Mouse (Mus musculus): ENCODE measurements at regions not wholly inside any gene's neighbourhood (a gene's known extent, or its start where the extent isn't known, plus 50 kb on each side); places are given as distances from the start of the nearest gene placed in this dataset.

GRCm38 (mm10) chr8:80189797-80190509 is 132.1 kb upstream of the Hhip start:
- Histone ChIP-seq H3K27me3 (ENCODE audit: control insufficient read depth, insufficient read depth, low read length) (no peaks in the 10 kb centered on the region), H3K4me2 (ENCODE audit: low read depth, low read length, severe bottlenecking) (no peak overlapping the region), H3K4me3 (ENCODE audit: low read depth, low read length) (no peak overlapping the region), H3K9me3 (ENCODE audit: control insufficient read depth, low read length) (no peaks in the 10 kb centered on the region), H3K36me3 (ENCODE audit: control insufficient read depth, insufficient read depth, low read length) (no peaks in the 10 kb centered on the region), H3K9ac (ENCODE audit: low read length) (no peak overlapping the region), H3K4me1 (replicated peaks; ENCODE audit: control insufficient read depth, insufficient read depth, low read length) (no peaks in the 10 kb centered on the region), H3K27ac (ENCODE audit: low read depth, low read length) (no peak overlapping the region)
- WGBS: 87% methylated on average over 10 of the region's 10 CpGs
- ATAC-seq (replicated peaks; ENCODE audit: low FRiP score) (no peak), DNase-seq (ENCODE audit: low spot score) (no peak)

GRCm38 (mm10) chr8:80185286-80185685 is 127.5 kb upstream of the Hhip start:
- H3K27ac ChIP-seq (ENCODE audit: low read depth, low read length): no peak overlapping the region

GRCm38 (mm10) chr8:80168688-80169087 is 110.9 kb upstream of the Hhip start:
- no peak overlapping the region for H3K4me2 ChIP-seq (ENCODE audit: low read depth, low read length, severe bottlenecking)
- WGBS: 62% methylated on average over 9 of the region's 9 CpGs

More at GRCm38 (mm10) chr8:80185286-80185685, 127.5 kb upstream of the Hhip start:
- no peak for DNase-seq (ENCODE audit: low spot score)
- H3K27me3 ChIP-seq (ENCODE audit: control insufficient read depth, insufficient read depth, low read length): no peaks in the 10 kb centered on the region
- no peak overlapping the region for H3K4me2 ChIP-seq (ENCODE audit: low read depth, low read length, severe bottlenecking)
- H3K9me3 ChIP-seq (ENCODE audit: control insufficient read depth, low read length): no peaks in the 10 kb centered on the region
- no peaks in the 10 kb centered on the region for H3K36me3 ChIP-seq (ENCODE audit: control insufficient read depth, insufficient read depth, low read length)
- H3K4me3 ChIP-seq (ENCODE audit: low read depth, low read length): no peak overlapping the region
- 78% methylated on average over 4 of the region's 4 CpGs for WGBS
- H3K9ac ChIP-seq (ENCODE audit: low read length): no peak overlapping the region
- H3K4me1 ChIP-seq (replicated peaks; ENCODE audit: control insufficient read depth, insufficient read depth, low read length): no peaks in the 10 kb centered on the region
- ATAC-seq (replicated peaks; ENCODE audit: low FRiP score): no peak

GRCm38 (mm10) chr8:80149458-80150083 is 91.8 kb upstream of the Hhip start:
- Histone ChIP-seq H3K9ac (ENCODE audit: low read length) (no peak overlapping the region), H3K4me2 (ENCODE audit: low read depth, low read length, severe bottlenecking) (no peak overlapping the region), H3K9me3 (ENCODE audit: control insufficient read depth, low read length) (no peaks in the 10 kb centered on the region), H3K27me3 (ENCODE audit: control insufficient read depth, insufficient read depth, low read length) (no peaks in the 10 kb centered on the region), H3K4me3 (ENCODE audit: low read depth, low read length) (no peak overlapping the region), H3K27ac (ENCODE audit: low read depth, low read length) (no peak overlapping the region), H3K4me1 (replicated peaks; ENCODE audit: control insufficient read depth, insufficient read depth, low read length) (no peaks in the 10 kb centered on the region), H3K36me3 (ENCODE audit: control insufficient read depth, insufficient read depth, low read length) (no peaks in the 10 kb centered on the region)
- no peak for DNase-seq (ENCODE audit: low spot score)
- ATAC-seq (replicated peaks; ENCODE audit: low FRiP score): no peak
- 70% methylated on average over 9 of the region's 9 CpGs for WGBS

More at GRCm38 (mm10) chr8:80168688-80169087, 110.9 kb upstream of the Hhip start:
- Histone ChIP-seq H3K27ac (ENCODE audit: low read depth, low read length) (no peak overlapping the region), H3K27me3 (ENCODE audit: control insufficient read depth, insufficient read depth, low read length) (no peaks in the 10 kb centered on the region), H3K9ac (ENCODE audit: low read length) (no peak overlapping the region), H3K36me3 (ENCODE audit: control insufficient read depth, insufficient read depth, low read length) (no peaks in the 10 kb centered on the region), H3K4me3 (ENCODE audit: low read depth, low read length) (no peak overlapping the region), H3K4me1 (replicated peaks; ENCODE audit: control insufficient read depth, insufficient read depth, low read length) (no peaks in the 10 kb centered on the region), H3K9me3 (ENCODE audit: control insufficient read depth, low read length) (no peaks in the 10 kb centered on the region)
- DNase-seq (ENCODE audit: low spot score): no peak
- no peak for ATAC-seq (replicated peaks; ENCODE audit: low FRiP score)

GRCm38 (mm10) chr8:80147929-80148328 is 90.1 kb upstream of the Hhip start:
- H3K27ac ChIP-seq (ENCODE audit: low read depth, low read length): no peak overlapping the region
- H3K27me3 ChIP-seq (ENCODE audit: control insufficient read depth, insufficient read depth, low read length): no peaks in the 10 kb centered on the region
- no peak for ATAC-seq (replicated peaks; ENCODE audit: low FRiP score)
- WGBS: 88% methylated on average over 3 of the region's 3 CpGs
- no peak overlapping the region for H3K9ac ChIP-seq (ENCODE audit: low read length)
- no peak overlapping the region for H3K4me3 ChIP-seq (ENCODE audit: low read depth, low read length)
- H3K36me3 ChIP-seq (ENCODE audit: control insufficient read depth, insufficient read depth, low read length): no peaks in the 10 kb centered on the region
- H3K4me2 ChIP-seq (ENCODE audit: low read depth, low read length, severe bottlenecking): no peak overlapping the region
- H3K9me3 ChIP-seq (ENCODE audit: control insufficient read depth, low read length): no peaks in the 10 kb centered on the region
- no peaks in the 10 kb centered on the region for H3K4me1 ChIP-seq (replicated peaks; ENCODE audit: control insufficient read depth, insufficient read depth, low read length)
- DNase-seq (ENCODE audit: low spot score): no peak

- no peak overlapping the region for H3K4me2 ChIP-seq (ENCODE audit: low read depth, low read length, severe bottlenecking)
- H3K27ac ChIP-seq (ENCODE audit: low read depth, low read length): no peak overlapping the region
- no peaks in the 10 kb centered on the region for H3K27me3 ChIP-seq (ENCODE audit: control insufficient read depth, insufficient read depth, low read length)
- H3K36me3 ChIP-seq (ENCODE audit: control insufficient read depth, insufficient read depth, low read length): no peaks in the 10 kb centered on the region
- no peaks in the 10 kb centered on the region for H3K9me3 ChIP-seq (ENCODE audit: control insufficient read depth, low read length)
- ATAC-seq (replicated peaks; ENCODE audit: low FRiP score): no peak
- H3K9ac ChIP-seq (ENCODE audit: low read length): no peak overlapping the region
- no peak for DNase-seq (ENCODE audit: low spot score)
- WGBS: 66% methylated on average over 6 of the region's 6 CpGs
- no peak overlapping the region for H3K4me3 ChIP-seq (ENCODE audit: low read depth, low read length)
- no peaks in the 10 kb centered on the region for H3K4me1 ChIP-seq (replicated peaks; ENCODE audit: control insufficient read depth, insufficient read depth, low read length)
Observed at GRCm38 (mm10) chr8:80138481-80138880, 80.7 kb upstream of the Hhip start.

GRCm38 (mm10) chr8:80120378-80120965 is 62.7 kb upstream of the Hhip start:
- WGBS: 93% methylated on average over 3 of the region's 3 CpGs

GRCm38 (mm10) chr8:80117328-80117727 is 59.5 kb upstream of the Hhip start:
- no peak overlapping the region for H3K27ac ChIP-seq (ENCODE audit: low read depth, low read length)
- ATAC-seq (replicated peaks; ENCODE audit: low FRiP score) (no peak), DNase-seq (ENCODE audit: low spot score) (no peak)
- no peaks in the 10 kb centered on the region for H3K4me1 ChIP-seq (replicated peaks; ENCODE audit: control insufficient read depth, insufficient read depth, low read length)
- 51% methylated on average over 4 of the region's 4 CpGs for WGBS
- no peak overlapping the region for H3K4me2 ChIP-seq (ENCODE audit: low read depth, low read length, severe bottlenecking)
- H3K36me3 ChIP-seq (ENCODE audit: control insufficient read depth, insufficient read depth, low read length): no peaks in the 10 kb centered on the region
- H3K9ac ChIP-seq (ENCODE audit: low read length): no peak overlapping the region
- no peak overlapping the region for H3K4me3 ChIP-seq (ENCODE audit: low read depth, low read length)
- no peaks in the 10 kb centered on the region for H3K27me3 ChIP-seq (ENCODE audit: control insufficient read depth, insufficient read depth, low read length)
- no peaks in the 10 kb centered on the region for H3K9me3 ChIP-seq (ENCODE audit: control insufficient read depth, low read length)

More at GRCm38 (mm10) chr8:80120378-80120965, 62.7 kb upstream of the Hhip start:
- Histone ChIP-seq H3K27ac (ENCODE audit: low read depth, low read length) (no peak overlapping the region), H3K9ac (ENCODE audit: low read length) (no peak overlapping the region), H3K4me3 (ENCODE audit: low read depth, low read length) (no peak overlapping the region), H3K9me3 (ENCODE audit: control insufficient read depth, low read length) (no peaks in the 10 kb centered on the region), H3K36me3 (ENCODE audit: control insufficient read depth, insufficient read depth, low read length) (no peaks in the 10 kb centered on the region), H3K27me3 (ENCODE audit: control insufficient read depth, insufficient read depth, low read length) (no peaks in the 10 kb centered on the region), H3K4me2 (ENCODE audit: low read depth, low read length, severe bottlenecking) (no peak overlapping the region), H3K4me1 (replicated peaks; ENCODE audit: control insufficient read depth, insufficient read depth, low read length) (no peaks in the 10 kb centered on the region)
- no peak for DNase-seq (ENCODE audit: low spot score)
- no peak for ATAC-seq (replicated peaks; ENCODE audit: low FRiP score)

Data from forebrain, embryonic 11.5 days (tissue).